Mouse (Mus musculus): ENCODE results near the gene Gtpbp3.

The Gtpbp3 gene

DNA sequence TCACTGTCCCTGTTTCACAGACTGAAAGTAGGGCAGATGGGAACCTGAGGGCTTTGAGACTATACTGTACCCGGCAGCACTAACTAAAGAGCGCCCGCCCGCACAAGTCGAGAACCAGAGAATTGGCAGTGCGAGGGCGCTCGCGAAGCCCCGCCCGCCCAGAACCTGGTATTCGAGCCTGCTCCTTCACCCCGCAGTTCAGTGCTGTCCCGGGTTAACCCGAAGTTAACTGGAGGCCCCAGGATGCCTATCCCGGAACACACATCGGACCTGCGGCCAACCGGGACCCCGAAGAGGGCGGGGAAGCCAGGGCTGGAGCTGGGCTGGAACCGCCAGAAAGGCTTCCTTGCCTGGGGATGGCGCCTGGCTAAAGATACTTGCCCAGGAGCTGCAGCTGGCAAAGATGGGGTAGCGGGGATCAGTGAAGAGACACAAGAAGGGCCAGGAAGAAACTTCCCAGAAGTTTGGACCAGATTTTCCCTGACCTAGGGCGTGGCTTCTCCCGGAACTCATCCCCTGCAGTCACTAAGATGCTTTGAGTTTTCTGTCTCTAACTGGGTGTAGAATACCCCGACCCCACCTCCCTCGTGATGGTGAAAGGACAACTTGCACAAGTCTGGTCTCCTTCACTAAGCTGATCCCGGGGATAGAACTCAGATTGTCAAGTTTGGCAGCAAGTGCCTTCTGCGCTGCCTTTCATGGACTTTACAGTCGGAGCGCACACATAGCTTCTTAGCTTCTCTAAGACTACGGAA is at the start of gene Gtpbp3:
Gene Gtpbp3 (plus strand): TSS at position 413 of the 755 bp plus-strand sequence.
- in situ Hi-C loops (cut with MboI, MseI) = loop anchor here (5.0 to 10.0 kb wide), 3 partner anchors 34 to 1513 kb away; partner anchors contain the start of gene Nwd1

DNA sequence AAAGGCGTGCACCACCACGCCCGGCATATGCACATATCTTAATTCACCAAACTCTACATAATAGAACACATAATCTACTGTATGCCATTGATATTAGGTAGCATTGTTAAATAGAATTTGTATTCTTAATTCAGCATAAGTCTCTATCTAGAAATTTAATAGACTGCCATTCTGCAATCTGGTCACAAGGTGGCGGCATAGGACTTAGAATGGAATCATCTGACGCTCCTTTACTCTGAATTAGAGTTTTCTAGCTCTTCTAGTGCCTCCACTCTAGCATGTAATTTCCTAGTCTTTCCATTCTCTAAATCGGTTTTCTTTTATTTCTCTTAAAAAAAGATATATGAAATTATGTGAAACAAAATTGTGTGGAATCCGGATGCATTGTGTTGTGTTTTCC is 46.5 kb upstream of the Gtpbp3 start:
- in situ Hi-C loops (cut with MboI, MseI) = loop anchor here (5.0 kb wide), 1 partner anchor 81 kb away; no protein-coding TSS in a partner anchor

DNA sequence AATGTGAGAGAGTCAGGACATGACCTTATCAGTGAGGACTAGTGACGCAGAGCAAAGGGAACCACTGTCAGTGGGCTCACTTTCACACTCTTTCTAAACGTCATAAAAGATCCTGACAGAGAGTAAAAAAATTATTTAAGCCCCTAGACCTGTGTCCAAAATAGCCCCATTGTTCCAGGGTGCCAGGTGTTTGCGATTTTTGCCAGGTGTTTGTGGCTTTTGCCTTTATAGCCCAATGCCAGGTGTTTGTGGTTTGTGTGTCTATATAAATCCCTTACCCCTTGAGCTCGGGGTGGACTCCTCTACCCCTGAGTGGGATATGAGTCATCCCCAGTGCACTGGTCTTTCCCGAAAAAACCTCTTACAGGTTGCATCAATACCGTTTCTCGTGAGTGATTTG is 42.8 kb upstream of the Gtpbp3 start:
- in situ Hi-C loops (cut with MboI, MseI) = no loop called here

DNA sequence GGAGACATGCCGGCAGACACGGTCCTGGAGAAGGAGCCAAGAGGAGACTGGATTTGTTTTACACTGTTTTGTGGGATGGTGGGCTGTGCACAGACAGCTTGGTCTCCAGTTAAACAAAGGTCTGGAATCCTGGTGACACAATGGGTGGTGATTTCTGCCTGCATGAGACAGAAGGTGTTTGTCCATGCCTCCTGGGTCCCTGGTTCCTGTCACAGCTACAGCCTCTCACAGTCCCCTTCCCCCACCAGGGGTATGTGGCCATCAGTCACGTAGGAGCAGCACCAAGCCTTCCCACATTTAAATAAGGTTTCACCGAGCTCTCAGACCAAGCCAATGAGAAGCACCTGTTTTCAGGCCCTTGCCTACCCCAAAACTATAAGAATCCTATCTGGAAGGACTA is 36.6 kb upstream of the Gtpbp3 start:
- in situ Hi-C loops (cut with MboI, MseI) = no loop called here

DNA sequence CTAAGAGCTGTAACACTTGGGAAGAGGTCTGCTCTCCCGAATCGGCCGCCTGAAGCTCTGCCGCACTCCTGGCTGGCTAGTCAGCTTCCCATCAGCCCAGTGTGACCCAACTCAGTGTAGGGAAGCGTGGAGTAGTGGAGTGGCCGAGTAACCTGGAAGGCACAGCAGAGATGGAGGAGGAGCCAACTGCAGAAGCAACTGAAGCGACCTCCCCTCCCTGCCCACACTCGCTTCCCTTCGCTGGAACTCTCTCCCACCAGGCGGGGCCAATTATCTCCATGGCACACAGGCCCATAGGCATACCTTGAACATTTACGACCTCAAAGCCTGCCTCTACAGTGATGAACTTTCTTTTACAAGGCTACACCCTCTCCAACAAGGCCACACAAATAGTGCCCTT is 36.1 kb upstream of the Gtpbp3 start:
- in situ Hi-C loops (cut with MboI, MseI) = no loop called here

DNA sequence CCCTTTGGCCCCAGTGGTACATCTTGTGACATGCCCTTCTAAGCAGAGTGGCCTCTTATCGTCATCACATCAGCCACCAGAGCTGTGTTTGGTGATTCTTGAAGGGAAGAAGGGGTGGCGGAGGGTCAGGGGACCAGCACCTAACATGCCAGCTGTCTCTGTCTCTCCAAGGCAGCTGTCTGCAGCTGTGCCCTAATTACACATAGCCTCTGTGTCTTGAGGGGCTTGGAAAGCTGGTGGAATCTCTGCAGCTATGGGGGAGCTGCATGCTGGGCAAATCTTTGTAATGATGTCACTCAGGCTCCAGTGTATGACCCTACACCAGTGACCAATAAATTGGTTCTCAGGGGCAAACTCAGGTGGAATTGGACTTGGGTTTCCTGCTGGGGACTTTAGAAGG is 35.2 kb upstream of the Gtpbp3 start:
- in situ Hi-C loops (cut with MboI, MseI) = no loop called here

DNA sequence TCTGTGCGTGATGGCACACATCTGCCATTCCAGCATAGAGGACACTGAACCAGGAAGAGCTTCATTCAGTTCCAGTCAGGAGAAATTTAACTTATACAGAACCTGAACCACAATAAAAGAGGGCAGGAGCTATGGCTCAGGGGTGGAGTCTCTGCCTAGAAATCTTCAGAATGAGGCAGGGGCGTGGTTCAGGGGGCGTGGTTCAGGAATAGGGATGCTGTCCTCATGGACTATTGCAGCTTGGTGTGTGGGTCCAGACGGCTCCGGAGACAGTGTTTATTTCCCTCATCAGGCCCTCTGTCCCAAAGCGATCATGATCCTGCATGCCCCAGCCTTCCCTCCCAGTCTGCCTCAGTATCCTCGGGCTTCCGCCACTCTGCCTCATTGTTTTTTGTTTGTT is 33.2 kb upstream of the Gtpbp3 start:
- in situ Hi-C loops (cut with MboI, MseI) = no loop called here

DNA sequence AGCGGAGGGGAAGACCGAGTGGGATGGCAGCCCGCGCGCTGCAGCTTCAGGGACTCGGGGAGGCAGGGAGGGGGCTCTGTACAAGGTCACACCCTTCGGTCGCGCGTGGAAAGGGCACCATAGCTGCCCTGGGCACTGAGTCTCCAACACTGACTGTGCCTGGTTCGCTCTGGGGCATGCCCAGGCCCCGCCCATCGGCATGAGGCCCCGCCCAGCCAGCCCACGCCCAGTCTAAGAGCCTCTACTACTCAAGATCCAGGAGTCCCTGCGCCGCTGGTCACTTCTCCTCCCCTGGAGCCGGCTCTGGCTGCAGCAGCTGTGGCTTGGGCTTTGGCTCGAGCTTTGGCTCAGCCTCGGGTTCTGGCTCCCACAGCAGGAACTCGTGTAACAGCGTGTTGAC is 31.0 kb upstream of the Gtpbp3 start:
- in situ Hi-C loops (cut with MboI, MseI) = no loop called here

DNA sequence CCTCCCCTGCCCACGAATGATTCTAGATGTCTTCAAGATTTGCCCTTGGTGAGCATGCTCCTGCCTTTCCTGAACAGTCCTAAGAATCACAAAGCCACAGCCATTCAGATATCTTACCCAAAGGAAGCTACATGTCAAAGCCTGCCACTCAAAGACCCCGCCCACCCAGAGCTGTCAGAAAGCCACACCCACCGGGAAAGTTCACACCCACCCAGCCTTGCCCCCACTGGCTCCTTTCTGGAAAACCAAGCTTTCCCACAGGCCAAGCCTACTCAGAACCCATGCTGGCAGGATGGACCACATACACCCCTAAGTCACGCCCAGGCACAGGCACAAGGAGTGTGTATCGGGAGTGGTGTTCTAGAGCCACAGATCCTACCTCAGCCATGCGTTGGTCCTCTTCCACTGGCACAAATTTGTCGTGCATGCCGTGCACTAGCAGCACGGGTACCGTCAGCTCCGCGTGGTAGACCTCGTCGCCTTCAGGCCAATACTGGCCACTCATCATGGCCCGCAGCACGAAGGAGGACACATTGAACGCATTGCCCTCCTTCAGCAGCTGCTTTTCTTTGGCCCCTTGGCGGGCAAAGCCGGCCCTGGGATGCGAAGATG is 30.1 kb upstream of the Gtpbp3 start:
- in situ Hi-C loops (cut with MboI, MseI) = no loop called here

DNA sequence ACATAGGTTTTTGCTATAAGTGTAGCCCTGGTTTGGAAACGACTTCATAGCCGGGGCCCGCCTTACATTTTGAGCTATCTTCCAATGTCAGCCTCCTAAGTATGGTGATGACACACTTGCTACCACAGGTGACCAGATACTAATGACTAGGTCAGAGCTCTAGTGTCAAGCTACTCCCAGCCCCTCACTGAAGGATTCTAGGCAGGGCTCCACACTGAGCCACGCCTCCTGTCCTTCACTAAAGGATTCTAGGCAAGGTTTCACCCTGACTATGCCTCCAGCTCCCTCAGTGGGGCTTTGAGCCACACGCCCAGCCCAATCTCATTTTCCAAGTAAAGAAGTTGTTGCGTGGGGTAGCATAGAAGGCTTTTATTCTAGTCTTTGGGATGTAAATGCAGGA is 27.2 kb upstream of the Gtpbp3 start:
- in situ Hi-C loops (cut with MboI, MseI) = no loop called here

DNA sequence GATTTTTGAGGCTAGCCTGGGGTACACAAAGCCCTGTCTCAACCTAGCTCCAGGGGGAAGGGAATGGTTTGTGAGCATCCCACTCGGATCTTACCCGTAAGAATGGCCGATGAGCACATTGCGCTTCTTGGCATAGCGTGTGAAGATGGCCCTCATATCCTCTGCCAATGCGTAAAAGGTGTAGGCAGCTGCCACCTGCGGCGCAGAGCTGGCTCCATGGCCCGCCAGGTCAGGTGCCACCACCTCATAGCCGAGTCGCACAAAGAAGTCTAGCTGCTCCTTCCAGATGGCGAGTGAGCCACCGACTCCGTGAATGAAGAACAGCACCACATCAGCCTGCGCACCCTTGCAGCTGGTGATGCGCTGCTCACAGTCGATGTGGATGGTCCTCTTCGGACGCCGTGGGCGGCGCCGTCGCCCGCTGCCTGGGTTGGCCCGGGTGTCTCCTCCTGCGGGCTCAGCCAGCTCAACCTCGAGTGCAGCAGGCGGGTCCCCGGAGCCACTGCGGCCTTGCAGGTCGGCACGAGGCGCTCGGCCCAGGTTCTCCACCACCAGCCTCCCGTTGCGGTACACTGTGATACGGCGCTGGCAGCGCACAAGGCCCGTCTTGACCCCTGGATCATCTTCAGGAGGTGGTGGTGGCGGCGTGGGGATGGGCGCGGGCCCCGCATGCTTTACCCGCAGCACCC is 26.6 kb upstream of the Gtpbp3 start:
- in situ Hi-C loops (cut with MboI, MseI) = no loop called here

DNA sequence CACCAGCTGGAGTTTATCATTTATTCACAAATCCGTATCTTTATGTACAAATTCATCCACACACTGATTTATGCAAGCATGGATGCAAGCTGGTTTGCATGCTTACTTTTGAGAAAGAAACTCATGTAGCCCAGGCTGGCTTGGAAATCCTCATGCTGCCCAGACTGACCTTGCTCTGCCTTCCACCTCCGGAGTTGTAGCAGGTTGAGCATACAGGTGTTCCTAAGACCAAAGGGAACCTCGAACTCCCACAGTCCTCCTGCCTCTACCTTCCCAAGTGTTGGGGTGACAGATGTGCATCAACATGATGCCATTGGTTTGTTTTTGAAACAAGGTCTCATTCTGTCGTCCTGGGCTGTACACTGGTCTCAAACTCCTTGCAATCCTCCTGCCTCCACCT is 25.7 kb upstream of the Gtpbp3 start:
- in situ Hi-C loops (cut with MboI, MseI) = no loop called here

DNA sequence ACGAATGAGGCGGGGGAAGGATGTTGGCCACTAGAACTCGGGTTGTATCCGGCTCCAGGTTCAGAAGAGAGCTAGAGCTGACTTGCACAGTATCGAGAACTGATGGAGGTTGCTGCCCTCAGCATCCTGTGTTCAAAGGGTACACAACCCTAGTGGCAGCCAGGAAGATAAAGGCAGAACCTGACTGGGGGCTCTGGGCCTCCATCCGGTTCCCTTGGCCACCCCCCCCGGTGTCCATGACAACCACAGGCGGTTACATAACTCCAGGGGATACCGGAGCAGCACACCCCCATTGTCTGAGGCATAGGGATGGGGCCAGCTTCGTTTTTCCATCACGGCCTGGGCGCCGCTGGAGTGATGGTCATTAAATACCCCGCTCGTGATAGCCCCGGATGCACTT is 25.1 kb upstream of the Gtpbp3 start:
- in situ Hi-C loops (cut with MboI, MseI) = no loop called here

DNA sequence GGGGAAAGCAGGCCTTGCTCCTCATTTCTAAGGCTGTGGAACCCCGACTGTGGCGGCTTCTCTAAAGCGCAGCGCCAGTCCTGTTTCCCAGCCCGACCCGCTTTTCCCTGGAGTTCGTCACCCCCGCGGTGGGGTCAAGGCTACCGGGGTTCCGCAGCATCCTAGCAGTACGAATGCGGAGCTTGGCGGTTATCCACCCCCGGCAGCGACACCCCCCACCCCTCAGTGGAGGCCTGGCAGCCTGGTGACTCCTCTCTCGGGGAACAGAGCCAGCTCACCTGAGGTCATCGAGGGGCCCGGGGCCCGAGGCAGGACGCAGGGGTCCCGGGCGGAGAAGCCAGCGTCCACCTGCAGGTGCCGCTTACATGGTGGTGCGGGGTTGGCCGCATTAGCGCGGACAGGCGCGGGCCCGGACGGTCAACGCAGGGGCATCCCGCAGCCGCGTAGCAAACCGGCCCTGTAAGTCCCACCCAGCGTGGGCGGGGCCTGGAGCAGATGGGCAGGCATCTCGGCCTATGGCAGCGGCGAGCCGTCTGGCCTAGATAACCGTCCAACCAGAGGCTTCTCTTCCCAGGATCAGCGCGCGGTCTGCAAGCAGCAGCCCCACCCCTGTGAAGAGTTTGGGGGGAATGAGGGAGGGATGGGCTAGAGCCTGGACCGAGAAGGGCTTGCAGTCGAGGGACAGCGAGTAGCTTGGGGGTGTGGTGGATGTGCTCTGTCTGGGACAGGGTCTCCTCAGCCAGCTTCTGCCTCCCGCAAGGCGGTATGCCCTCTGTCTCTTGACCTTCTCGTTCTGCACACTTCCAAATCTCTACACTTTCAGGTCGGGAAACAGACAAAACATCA is 24.5 kb upstream of the Gtpbp3 start, which contains the start of gene Abhd8:
Gene Abhd8 (minus strand): TSS at position 468 of the 846 bp plus-strand sequence.
- in situ Hi-C loops (cut with MboI, MseI) = no loop called here

DNA sequence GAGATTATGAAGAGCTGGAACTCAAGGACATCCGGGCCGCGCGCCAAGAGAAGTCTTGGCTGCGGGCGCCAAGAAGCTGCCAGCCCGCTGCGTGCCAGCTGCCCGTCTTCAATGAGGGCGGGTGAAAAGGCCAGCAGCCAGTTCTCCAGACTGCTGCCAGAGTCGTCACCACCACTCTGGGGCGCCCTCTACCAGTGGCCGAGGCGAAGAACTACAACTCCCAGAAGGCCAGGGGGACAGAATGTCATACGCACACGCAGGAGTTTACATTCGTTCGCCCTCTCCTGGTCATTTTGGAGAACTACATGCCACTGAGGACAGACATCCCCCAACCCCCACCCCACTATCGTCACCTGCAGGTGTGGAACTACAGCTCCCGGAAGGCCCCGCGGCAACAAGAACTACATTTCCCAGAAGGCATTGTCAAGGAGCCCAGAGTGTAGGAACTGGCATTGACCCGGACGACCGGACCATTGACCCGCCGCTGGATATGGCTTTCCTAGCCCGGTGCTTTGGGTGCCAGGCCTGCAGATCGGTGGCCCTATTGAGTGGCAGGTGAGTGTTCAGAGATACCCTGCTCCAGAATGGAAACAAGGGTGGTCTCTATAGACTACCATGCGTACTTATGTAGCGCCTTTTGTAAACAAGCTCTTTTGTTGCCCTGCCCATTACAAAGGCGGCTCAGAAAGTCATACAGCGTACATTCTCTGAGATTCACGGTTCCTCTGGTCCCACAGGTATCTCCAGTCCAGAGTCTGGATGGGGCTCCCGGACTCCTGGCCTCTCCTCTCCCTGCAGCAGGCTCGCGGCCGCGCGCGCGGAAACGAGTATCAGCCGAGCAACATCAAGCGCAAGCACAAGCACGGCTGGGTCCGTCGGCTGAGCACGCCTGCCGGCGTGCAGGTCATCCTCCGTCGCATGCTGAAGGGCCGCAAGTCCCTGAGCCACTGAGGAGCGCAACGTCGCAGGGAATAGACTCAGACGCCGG is 23.1 kb upstream of the Gtpbp3 start, which contains the start of gene Mrpl34:
Gene Mrpl34 (plus strand): TSS at position 447 of the 988 bp plus-strand sequence.
- in situ Hi-C loops (cut with MboI, MseI) = no loop called here

DNA sequence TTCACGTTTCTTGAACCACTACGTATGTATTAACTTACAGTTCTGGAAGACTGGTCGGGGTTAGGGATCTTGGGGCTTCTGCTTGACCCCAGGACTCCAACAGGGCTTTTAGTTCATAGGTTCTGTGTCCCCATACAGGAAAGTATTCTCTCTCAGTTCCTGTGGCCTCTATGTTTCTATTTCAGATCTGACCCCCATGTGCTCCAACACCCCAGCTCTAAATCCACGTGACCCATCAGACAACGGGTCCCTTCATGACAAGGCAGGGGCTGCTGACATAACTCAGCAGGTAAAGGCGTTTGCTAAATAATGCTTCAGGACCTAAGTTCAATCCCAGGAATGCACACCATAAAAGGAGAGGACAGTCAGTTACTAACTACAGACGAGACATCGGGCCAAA is 22.2 kb upstream of the Gtpbp3 start:
- in situ Hi-C loops (cut with MboI, MseI) = no loop called here

DNA sequence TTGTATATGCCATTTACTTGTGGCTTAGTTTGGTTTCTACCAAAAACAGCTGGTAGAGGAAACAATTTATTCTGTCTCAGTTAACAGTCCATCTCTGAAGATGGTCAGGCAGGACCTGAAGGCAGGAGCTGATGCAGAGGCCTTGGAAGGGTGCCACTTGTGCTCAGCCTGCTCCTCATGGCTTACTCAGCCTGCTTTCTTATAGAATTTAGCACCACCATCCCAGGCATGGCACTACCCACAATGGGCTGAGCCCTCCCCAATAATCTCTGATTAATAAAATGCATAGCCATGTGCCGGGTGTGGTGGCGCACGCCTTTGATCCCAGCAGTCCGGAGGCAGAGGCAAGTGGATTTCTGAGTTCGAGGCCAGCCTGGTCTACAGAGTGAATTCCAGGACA is 21.7 kb upstream of the Gtpbp3 start:
- in situ Hi-C loops (cut with MboI, MseI) = no loop called here

DNA sequence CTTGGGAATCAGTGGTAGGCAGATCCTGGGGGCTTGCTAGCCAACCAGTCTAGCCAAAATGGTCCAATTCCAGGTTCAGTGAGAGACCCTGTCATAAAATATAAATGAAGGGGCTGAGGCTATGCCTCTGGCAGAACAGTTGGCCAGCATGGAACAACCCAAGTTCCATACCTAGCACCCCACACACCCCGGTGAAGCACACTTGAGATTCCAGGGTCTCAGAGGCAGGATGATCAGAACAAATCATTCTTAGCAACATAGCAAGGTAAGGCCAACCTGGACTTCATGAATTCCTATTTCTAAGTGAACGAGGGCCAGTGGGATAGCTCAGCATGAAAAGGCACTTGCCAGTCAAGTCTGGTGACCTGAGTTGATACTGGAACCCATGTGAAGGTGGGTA is 20.7 kb upstream of the Gtpbp3 start:
- in situ Hi-C loops (cut with MboI, MseI) = no loop called here

DNA sequence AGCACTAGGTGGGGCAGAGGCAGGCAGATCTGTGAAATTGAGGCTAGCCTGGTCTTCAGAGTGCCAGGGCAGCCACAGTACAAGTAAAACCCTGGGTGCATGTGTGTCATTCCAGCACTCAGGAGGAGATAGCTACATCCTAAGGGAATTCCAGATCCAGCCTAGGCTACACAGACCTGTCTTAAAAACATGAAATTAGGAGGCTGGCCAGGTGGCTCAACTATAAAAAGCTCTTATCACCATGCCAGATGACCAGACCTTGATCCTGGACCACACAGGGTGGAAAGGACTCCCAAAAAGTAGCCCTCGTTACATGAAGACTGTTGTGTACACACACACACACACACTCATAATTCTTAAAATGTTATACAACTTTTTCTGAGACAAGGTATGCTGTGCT is 19.9 kb upstream of the Gtpbp3 start:
- in situ Hi-C loops (cut with MboI, MseI) = no loop called here

DNA sequence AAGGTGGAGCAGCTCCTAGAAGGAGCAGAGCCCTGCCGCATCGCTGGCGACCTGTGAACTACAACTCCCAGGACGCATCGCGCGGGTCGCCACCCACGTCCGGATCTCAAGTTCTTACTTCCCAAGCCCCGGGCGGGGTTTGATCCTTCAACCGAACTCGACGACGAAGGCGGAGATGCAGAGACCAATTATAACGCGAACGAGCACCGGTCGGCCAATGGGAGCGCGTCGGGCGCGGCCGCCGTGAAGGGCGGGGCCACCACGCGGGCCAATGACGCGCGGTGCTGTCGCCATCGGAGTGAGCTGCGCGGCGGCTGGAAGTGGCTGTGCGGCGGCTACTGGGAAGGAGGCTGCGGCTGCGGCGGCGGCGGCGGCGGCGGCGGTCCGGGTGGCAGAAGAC is 19.0 kb upstream of the Gtpbp3 start, which contains the start of gene Dda1:
Gene Dda1 (plus strand): TSS at position 284 of the 400 bp plus-strand sequence.
- in situ Hi-C loops (cut with MboI, MseI) = no loop called here
